Mouse (Mus musculus): ENCODE measurements around the gene Atrnl1.

- no peak for TF ChIP-seq POLR2A (IDR thresholded peaks at IDR 0.05; ENCODE audit: low read depth, low read length)
- no peak for TF ChIP-seq CTCF (IDR thresholded peaks at IDR 0.05; ENCODE audit: extremely low read depth, insufficient read depth, insufficient read length, insufficient replicate concordance)
Measured at GRCm38 (mm10) chr19:57975201-57975600, 364.4 kb downstream of the Atrnl1 start.
